Mouse (Mus musculus) heart, adult 9 months (tissue): Measurements from ENCODE around the gene Cacnb4.

ENCODE experiments used
- DNase-seq, 2 experiments: peaks; one replicate each; pipeline ENCODE4 v3.0.0; 2022; ENCODE audit warnings: low spot score in 2 of 2

The Cacnb4 gene

GRCm38 (mm10) chr2:52603935-52604650 is 72.5 kb downstream of the Cacnb4 start:
- DNase-seq: no peak

DNA sequence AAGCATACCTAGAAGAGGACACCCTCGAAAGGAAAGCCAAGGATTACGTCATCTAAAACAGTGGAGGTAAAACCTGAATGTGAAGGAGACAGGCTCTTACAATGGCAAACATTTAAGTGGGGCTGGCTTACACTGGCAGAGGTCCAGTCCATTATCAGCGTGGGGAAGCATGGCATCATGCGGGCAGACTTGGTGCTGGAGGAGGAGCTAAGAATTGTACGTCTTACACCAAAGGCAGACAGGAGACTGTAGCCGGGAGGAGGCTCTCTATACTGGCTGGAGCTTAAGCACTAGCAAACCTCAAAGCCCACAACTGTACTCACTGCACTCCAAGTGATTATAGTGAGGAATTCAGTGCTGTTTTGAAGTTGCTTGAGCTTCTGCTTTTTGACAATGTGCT is 73.2 kb downstream of the Cacnb4 start:
- DNase-seq: no peak

DNA sequence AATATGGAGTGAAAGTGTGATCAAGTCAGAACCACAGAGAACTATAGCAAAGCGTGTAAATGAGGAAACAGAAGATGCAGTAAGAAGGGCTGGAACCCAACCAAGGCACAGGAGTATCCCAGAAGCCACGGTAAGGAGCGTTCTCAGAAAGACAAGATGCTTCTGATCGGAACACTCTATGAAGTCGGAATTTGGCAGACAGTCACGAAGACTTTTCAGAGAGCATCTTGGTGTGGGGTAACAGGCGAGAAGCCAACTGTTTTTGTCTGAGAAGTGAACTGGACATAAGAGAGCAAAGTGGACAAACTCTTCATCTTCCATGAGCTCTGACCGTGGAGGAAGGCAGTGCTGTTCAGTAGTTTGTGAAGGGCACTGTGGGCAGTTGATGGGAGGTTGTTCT is 73.7 kb downstream of the Cacnb4 start:
- DNase-seq: no peak

- DNase-seq: peak; percentile 51 to 55
These were observed 74.4 kb downstream of the Cacnb4 start for GRCm38 (mm10) chr2:52602228-52602627.

DNA sequence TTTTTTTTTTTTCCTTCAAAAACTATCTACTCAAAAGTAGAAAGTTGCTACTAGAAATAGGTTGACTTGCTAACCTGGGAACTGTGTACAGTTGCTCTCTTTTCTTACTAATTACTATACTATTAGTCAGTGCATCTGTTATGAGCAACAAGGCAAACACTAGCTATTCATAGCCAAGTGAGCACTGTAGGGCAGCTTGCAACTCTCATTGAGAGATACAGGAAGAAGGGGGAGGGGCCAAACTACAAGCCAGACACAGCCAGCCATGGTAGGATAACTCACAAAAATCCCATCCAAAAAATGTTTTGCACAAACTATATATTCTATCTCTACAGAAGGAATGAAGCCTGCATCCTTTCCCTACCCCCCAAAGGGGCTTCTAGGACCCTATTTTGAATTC is 79.1 kb downstream of the Cacnb4 start:
- no peak for DNase-seq

DNA sequence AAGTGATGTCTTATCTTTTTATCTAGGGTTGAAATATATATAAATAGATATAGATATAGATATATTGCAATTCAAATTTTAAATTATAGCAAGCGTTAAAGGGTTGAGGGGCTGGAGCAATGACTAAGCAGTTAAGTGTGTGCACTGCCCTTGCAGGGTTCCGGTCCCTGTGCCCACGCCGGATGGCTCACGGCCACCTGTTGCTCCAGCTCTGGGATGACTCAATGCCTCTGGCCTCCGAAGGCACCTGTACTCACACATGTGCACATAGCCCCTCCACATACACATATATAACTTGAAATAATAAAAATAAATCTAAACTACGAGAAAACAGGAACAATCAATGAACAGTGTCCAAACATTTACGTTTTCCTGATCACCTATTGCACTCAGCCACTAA is 82.8 kb downstream of the Cacnb4 start:
- no peak for DNase-seq

GRCm38 (mm10) chr2:52593260-52593659 is 83.4 kb downstream of the Cacnb4 start:
- no peak for DNase-seq

DNA sequence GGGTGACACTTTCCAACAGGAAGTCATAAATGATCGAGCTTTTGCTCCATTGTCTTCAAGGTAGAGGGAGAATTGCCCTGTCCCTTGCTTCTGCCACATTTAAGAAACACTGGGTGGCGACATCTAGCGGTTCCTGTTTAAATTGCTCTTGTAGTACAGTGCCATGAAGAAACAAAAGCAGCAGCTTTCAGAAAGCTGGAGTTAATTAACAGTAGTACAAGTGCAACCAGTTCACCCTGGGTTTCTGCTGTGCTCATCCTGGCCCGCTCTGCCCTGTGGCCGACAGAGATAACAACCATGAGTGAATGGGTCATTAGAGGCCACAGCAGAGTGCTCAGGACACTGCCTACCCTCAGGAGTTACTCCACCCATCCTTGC is 85.7 kb downstream of the Cacnb4 start:
- DNase-seq: peak; percentile 76 to 87

GRCm38 (mm10) chr2:52590340-52590969 is 86.2 kb downstream of the Cacnb4 start:
- no peak for DNase-seq

DNA sequence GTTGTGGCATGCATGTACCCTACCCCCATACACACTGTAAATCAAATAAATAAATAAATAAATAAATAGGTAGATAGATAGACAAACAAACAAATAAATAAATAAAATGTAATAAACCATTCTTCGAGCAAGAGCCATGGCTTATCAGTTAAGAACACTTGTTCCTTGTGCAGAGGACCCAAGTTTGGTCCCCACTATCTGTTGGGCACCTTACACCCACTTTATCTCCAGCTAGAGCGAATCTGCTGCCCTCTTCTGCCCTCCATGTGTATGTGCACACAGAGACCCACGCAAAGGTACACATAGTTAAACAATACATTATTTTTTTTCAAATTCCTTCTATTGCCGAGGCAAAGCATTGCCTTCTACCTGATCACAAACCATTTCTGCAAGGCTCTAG is 87.1 kb downstream of the Cacnb4 start:
- DNase-seq: no peak

- DNase-seq: no peak
These were observed 91.2 kb downstream of the Cacnb4 start for GRCm38 (mm10) chr2:52585384-52585783.

DNA sequence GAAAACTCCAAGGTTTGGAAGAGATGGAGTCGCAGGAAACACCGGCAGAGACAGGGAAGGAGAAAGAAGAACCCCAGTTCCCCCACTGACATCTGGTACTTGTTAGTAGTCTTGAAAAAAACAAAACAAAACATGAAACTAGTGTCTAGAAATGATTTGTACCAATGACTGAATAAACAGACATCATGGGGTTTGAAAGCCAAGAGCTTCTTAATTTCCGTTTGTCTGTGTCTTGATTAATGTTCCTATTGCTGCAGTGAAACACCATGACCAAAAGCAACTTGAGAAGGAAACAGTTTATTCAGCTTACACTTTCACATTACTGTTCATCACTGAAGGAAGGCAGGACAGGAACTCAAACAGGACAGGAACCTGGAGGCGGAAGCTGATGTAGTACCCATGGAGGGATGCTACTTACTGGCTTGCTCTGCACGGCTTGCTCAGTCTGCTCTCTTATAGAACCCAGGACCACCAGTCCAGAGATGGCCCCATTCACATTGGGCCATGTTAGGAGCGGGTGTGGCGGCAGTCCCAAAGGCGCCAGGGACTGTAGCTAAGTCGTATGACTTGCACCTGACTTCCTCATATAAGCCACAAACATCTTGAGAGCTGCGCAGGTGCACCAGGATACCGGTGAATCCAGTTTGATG is 95.4 kb downstream of the Cacnb4 start:
- DNase-seq: peak in 1 of 2 experiments; percentile 54

GRCm38 (mm10) chr2:52580697-52581096 is 95.9 kb downstream of the Cacnb4 start:
- peak; percentile 66 to 71 for DNase-seq

- DNase-seq: peak; percentile 66 to 75
These were observed 97.8 kb downstream of the Cacnb4 start for GRCm38 (mm10) chr2:52578846-52579245.

DNA sequence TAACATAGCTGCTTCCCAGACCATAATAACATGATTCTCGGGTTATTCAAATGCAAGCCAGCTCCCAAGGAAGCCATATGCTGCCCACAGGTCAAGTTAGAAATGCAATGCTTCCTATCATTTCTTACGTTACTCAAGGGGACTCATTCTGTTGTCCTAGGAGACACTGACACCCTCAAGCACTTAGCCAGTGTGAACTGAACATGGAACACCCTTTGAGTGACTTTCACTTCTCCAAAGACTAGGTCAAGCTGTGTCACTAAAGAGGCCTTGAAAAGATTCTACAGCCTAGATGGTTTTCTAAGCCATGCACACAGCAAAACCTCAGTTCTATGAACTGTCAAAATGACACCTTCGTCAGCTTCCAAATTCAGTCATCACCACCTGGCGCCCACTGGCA is 98.9 kb downstream of the Cacnb4 start:
- no peak for DNase-seq

- peak; percentile 34 to 38 for DNase-seq
These were observed 100.1 kb downstream of the Cacnb4 start for GRCm38 (mm10) chr2:52576546-52576945.

DNA sequence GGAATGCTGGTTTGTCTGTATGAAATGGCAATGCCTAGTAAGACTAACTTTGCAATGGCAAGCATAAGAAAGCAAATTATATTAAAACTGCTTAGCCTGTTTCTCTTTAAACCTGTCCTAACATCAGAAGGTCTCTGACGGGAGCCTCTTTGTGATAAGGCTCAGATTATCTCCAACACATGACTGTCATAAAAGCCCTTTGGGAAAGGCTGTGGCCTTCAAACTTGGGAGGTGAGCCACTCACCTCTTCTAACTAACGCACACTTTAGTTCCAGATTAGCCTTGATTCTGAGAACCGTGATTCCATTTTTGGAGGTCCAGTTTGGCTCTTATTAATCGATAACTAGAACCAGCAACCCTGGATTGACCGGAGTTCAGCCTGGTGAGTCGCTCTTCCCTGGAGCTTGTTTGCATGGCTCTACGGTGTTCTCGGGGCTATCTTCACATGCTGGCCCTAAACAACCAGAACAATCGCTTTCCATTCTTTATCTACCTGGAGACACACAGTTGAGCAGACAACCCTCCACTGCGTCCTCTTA is 100.9 kb downstream of the Cacnb4 start:
- DNase-seq: no peak

- DNase-seq: no peak
These were observed 101.7 kb downstream of the Cacnb4 start for GRCm38 (mm10) chr2:52574929-52575328.

DNA sequence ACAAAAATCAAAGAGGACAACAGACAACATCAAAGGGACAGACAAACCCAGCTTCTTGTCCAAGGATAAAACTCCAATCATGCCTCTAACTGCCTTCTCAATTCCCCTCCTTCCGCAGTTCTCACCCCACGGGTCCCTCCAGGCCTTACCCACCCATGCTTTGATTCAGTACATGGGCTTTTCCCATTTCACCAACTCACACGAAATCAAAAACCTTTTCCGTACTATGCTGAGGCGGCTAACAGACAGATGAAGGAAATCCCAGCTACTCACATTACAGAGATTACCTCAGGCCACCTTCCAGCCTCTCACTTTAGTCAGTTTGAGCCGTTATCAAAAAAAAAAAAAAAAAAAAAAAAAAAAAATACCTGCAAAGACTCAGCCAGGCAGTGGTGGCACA is 104.4 kb downstream of the Cacnb4 start:
- DNase-seq: no peak

DNA sequence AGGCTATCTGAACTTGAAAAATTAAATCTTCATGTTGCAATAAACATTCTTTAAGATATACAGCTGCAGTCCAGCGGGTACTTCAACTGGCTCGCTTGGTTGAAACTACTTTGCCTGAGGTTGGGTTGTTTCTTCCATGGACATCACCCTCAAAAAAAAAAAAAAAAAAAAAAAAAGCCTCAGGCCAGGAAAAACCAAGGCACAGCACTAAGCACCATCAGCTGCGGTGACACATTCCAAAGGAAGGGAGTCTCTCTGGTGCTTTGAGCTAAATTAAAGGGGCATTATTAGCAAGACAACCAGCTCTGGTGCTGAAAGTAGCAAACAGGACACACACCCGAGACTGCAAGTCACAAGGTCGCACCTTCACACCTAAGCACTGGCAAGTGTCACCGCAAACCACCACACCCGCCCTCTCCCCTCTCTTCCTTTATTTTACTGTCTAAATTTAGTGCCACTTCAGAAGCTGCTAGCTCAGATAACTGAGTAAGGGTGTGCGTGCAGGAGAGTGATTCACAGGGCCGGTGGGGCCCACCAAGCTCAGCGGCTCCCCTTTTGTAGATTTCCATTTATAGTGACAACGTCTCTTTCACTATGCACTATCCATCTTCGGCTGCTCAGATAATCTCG is 105.2 kb downstream of the Cacnb4 start:
- DNase-seq: no peak

- DNase-seq: no peak
These were observed 105.8 kb downstream of the Cacnb4 start for GRCm38 (mm10) chr2:52570781-52571180.

- no peak for DNase-seq
These were observed 106.5 kb downstream of the Cacnb4 start for GRCm38 (mm10) chr2:52570171-52570570.
